Mouse (Mus musculus) right cerebral cortex, postnatal 36 days (tissue): ENCODE results near the gene Tyw1.

Experiments used
- DNase-seq, 2 experiments: peaks; one replicate each; pipeline ENCODE4 v3.0.0; 2022; ENCODE audit warnings: low spot score in 2 of 2, mixed read lengths in 1 of 2

Tyw1 gene

GRCm38 (mm10) chr5:130316321-130316720 is 60.9 kb downstream of the Tyw1 start:
- DNase-seq: no peak

GRCm38 (mm10) chr5:130319783-130320182 is 64.4 kb downstream of the Tyw1 start:
- DNase-seq: no peak

DNA sequence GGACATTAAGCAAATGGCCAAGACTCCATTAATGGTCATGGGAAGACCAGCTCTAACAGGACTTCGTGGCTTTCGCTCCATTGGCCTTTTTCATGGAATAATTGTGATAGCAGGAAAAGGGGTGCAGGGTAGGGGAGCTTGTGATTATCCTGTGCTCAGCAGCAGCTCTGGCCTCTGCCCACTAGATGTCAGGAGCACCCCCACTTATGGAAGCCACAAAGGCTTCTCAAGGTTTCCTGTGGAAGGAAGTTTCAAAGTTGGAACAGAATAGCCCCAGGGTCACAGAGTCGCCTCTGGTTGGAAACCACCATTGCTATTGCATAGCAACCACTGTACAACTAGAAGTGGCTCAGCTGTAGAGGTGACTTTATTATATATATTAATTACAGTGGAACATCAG is 65.1 kb downstream of the Tyw1 start:
- DNase-seq: no peak

GRCm38 (mm10) chr5:130325486-130325885 is 70.1 kb downstream of the Tyw1 start:
- no peak for DNase-seq

DNA sequence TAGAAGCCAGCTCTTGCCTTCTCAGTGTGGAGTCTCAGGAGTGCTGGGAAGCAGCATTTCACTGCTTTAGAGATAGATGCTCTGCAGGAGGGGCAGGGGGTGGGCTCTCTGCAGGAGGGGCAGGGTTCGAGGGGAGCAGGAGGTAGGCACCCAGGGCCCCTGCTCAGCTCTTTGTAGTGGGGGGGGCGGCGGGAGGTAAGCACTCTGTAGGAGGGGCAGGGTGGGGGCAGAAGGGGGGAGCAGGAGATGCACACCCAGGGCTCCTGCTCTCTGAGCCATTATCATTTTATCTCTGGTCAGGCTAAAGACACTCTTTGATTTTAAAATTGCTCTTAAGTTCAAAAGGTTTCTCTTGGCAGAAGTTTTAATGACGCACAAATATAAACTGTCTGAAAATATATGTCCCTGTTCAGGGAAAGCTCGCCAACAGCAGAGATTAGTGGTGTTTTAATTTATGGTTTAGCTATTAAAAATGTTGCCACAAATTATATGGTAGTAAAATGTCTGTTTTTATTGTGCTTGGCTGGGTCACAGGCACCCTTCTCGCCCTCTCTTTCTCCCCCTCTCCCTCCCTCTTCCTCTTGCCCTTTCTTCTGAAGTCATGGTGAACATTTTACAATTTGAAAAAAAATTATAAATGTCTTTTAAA is 72.3 kb downstream of the Tyw1 start:
- DNase-seq: no peak

DNA sequence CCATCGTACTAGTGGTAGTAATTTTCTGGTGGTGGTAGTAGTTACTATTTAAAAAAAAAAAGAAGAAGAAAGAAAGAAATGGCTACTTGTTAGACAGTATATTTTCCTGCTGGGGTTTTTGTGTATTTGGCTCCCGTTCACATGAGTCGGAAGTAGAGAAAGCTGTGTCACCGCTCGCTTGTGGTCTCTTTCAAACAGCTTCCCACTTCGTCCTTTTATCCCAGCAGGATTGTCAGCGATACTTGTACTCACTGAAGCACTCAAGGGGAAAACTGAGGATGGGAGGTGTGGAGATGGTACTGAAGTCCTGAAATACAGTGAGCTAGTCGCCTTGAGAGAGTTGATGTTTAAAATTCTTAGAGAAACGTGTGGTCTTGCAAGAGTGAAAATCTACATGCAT is 72.9 kb downstream of the Tyw1 start:
- no peak for DNase-seq

- DNase-seq: no peak
These were observed 74.5 kb downstream of the Tyw1 start for GRCm38 (mm10) chr5:130329889-130330288.

DNA sequence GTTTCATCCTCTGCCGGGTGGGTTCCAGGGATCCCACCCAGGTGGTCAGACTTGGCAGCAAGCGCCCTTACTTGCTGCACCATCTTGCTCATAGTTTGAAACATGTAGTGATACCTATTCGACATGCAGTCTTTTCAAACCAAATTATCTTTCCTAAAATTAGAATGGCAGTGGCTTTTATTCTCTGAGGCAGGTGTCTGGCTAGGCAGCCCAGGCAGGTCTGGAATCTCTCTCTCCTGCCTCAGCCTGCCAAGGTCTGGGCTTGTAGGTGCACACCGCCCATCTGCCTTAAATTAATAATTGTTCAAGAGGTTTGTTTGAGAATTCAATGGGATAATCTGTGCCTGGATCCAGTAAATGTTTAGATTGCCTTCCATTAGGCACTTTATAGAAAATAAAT is 75.4 kb downstream of the Tyw1 start:
- DNase-seq: no peak

DNA sequence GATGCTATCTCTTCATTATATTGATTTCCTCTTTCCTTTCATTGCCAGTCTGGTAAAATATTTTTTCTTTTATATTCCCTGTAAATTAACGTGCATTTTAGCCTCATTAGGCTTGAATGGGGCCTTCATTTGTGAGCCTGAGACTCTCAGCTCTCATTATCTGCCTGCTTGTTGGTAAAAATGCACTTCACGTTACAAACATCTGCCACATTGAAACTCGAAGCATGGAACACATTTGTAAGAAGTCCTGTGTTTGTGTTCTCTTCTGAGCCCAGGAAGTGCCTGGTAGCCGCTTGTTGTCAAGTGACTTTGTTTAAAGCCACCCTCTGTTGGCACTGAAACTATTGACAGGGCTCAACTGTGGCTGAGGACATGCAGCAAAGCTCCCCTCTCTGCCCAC is 75.8 kb downstream of the Tyw1 start:
- DNase-seq: no peak

DNA sequence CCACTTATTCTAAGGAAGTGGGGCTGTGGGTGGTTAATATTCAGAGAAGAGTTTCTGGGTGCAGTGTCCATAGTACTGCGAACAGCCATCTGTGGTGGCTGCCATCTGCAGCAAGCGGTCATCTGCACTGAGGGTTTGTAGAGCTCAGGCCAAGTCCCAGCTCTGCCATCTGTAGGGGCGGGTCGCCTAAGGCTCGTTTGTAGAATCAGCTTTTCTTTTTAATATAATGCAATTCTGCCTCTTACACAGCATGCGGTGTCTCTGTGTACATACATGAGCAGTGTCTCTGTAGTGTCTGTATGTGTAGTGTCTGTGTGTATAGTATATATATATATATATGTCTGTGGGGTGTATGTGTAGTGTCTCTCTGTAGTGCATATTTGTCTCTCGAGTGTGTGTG is 78.1 kb downstream of the Tyw1 start:
- DNase-seq: no peak

DNA sequence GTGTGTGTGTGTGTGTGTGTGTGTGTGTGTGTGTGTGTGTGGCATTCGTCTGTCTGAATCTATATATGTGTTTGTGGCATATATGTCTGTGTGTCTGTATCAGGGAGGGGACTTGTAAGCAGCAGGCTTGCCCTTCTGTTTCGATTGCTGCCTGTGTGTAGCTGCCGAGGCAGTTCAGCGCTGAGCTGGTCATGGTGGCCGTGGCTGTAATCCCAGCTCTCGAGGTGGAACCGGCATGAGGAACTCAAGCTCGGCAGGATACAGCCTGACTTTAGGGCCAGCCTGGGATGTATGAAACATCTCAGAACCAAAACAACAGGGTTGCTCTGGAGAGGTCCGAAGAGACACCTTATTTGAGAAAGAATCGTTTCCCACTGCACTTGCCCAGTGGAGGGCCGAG is 78.6 kb downstream of the Tyw1 start:
- no peak for DNase-seq

- DNase-seq: no peak
These were observed 80.0 kb downstream of the Tyw1 start for GRCm38 (mm10) chr5:130335462-130335861.

DNA sequence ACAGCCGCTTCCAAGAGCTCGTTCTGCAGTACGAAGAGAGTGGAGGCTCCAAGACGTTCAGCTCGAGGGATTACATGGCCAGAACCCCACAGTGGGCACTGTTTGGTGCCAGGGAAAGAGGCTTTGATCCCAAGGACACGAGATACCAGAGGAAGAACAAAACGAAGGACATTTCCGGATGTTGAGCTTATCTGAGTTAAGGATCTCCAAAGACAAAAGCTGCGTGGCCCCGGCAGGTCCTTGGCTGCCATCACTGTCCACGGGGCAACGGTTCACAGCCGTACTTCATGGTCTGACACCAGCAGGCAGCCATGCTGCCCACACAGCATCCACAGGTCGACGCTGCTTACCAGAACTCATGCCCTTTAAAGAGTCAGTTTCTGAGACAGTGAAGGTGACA is 85.2 kb downstream of the Tyw1 start:
- DNase-seq: no peak

GRCm38 (mm10) chr5:130344999-130345398 is 89.6 kb downstream of the Tyw1 start:
- no peak for DNase-seq

DNA sequence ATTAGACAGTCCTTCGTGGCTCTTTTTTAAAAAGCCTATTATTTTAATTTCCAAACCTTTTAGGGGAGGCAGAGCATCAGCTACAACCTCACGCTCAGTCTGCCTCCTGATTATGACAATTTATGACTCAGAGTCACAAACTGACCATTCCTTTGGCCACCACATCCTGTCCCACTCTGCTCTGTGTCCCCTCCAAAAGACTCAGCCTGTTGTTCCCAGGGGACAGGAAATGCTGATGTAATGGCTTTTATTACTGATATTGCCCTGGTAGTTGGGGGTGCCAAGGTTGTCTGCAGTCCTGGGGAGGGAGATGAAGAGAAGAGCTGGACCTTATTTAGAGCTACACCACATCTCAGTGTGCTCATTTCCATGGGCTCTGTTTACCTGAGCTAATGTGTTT is 90.5 kb downstream of the Tyw1 start:
- DNase-seq: no peak

DNA sequence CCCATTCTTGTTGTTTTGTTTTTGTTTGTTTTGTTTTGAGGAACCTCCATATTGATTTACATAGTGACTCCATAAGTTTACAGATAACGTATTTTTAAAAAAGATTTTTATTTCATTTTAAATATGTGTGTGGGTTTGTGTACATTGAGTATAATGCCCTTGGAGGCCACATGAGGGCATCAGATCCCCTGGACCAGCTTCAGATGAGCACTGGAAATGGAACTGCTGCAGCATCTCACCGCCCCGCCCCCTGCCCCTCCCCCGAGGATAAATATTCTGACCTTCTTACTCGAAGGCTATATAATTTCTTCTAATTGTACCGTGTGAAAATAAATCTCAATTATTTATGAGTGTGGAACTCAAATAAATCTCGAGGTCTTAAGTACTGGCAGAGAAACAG is 99.8 kb downstream of the Tyw1 start:
- DNase-seq: no peak

DNA sequence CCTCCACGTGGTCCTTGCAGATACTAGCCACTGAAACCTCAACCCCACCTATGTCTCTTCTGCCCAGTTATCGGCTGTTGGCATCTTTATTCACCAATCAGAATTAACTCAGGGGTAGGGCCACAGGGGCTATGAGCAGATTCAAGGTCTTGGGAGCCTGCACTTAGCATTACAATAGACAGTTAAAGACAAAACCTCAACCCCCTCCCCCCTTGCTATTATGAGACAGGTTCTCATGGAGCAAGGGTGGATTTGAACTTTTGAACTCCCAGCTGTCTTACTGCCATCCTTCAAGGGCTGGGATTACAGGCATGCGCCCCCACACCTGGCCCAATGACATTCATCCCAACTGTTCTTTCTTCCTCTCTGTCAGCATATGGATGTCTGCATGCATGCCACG is 107.7 kb downstream of the Tyw1 start:
- no peak for DNase-seq

DNA sequence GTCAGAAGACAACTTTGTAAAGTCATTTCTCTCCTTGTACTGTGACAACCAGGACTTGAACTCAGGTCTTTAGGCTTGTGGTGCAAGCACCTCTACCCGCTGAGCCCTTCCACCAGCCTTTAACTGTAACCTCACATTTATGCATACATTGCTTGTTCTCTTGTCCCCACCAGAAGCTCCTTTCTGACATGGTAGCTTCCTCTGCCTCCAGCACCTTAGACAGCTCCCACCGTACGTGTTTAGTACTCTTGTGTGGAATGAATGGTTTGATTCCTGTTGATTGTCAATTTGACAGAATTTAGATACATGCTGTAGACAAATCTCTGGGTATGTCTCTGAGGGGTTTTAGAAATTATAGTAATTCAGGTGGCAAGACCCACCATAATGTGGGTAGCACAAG is 108.4 kb downstream of the Tyw1 start:
- DNase-seq: no peak

DNA sequence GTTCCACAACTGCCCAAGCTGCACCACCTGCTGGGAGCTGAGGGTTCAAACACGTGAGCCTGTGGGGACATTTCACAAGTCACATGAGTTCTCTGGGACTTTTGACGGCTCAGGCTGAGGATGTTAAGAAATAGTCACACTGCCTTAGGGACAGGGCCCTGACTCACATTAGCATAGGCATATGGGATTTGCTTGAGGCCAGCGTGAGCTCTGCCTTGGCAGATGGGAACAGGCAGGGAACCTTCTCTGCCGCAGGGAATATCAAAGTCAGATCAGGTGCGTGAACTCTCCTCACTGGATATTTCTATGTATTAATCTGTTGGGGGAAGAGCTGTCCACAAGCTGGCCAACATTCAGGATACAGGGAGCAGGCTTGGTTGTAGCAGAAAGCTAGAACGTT is 112.8 kb downstream of the Tyw1 start:
- DNase-seq: no peak

- no peak for DNase-seq
These were observed 113.8 kb downstream of the Tyw1 start, which contains the start of gene Caln1 for GRCm38 (mm10) chr5:130369237-130369636. Gene Caln1 (plus strand): TSS chr5:130369455.

- DNase-seq: no peak
These were observed 120.0 kb downstream of the Tyw1 start for GRCm38 (mm10) chr5:130375411-130375810.

DNA sequence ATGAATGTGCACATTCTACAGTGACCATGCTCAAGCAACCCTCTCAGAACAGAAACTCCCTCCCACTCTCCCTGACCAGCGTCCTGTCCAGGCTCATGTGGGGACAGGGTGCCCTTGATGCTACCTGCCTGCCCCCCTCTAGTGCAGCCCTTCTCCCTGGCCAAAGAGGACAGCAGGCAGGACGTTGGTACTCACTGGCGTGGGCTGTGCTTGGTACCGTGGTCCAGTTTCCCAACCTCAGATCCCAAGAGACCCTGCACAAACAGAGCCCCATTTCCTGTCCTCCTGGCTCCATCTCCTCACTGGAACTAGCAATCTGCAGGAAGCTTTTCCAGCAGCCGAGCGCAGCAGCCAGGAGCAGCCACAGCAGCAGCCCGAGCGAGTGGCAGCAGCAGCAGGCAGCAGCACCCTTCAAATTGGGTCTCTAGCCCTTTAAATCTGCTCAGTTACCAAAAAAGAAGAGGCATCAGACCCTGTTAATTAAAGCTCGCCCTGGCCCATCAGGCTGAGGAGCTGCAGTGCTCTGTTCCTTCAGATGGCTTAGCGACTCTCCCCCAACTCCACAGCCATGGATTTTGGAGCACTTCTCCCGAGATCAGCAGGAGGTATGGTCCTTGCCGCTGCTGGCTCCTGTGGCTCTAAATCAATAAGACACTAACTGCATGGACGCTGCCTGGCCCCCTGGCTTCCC is 128.9 kb downstream of the Tyw1 start, which contains the start of gene A330070K13Rik:
Gene A330070K13Rik, minus strand, starts transcription at position 410 of the 691 bp plus-strand sequence.
- peak in 1 of 2 experiments; percentile 10 for DNase-seq

GRCm38 (mm10) chr5:130386418-130386817 is 131.0 kb downstream of the Tyw1 start:
- no peak for DNase-seq
